Mouse (Mus musculus) cerebellum, adult 2 months (tissue): ENCODE measurements around the gene Acly.

ENCODE experiments used
- CTCF ChIP-seq: fragments of 200-500 bp; IDR thresholded peaks from 2 replicates; pipeline ENCODE4 v1.5.1; 2011; ENCODE audit warnings: low read depth, mild to moderate bottlenecking, control low read depth, low read length, moderate library complexity, borderline replicate concordance; ENCODE audit not compliant: insufficient read depth
- POLR2A ChIP-seq: fragments of 200-500 bp; IDR thresholded peaks from 2 replicates; pipeline ENCODE4 v1.6.1; 2011; ENCODE audit warnings: low read length, control low read depth, borderline replicate concordance; ENCODE audit not compliant: insufficient read depth

DNA sequence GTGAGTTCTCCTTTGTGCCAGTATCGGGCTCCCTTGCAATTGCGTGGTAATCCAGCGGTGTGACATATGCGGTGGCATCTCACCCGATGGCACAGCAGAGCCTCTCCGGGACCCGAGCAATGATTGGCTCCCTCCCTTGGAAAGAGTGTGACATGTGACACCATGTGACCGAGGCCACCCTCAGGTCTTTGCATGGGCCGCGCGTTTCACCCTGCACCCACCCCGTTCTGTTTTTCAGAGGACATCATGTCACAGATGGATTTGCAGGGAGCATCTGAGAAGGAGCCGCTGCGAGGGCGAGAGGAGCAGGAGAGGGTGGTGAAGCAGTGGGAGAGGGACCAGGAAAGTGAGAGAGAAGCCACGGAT is 43.4 kb upstream of the Acly start:
- TF ChIP-seq POLR2A: no peak
- TF ChIP-seq CTCF: no peak
